Mouse (Mus musculus) gastrocnemius, adult 8-10 months (tissue): ENCODE measurements at regions not wholly inside any gene's neighbourhood (a gene's known extent, or its start where the extent isn't known, plus 50 kb on each side); places are given as distances from the start of the nearest gene placed in this dataset.

ENCODE experiments used
- DNase-seq, 2 experiments: peaks; one replicate each; pipeline ENCODE4 v3.0.0; 2022; ENCODE audit warnings: low spot score in 2 of 2

GRCm38 (mm10) chr16:86544121-86544520, 642.5 kb upstream of the Adamts5 start:
- no peak for DNase-seq

GRCm38 (mm10) chr16:86536479-86536878, 634.9 kb upstream of the Adamts5 start:
- DNase-seq = no peak

- DNase-seq = no peak
Observed at GRCm38 (mm10) chr16:86524135-86524534, 622.5 kb upstream of the Adamts5 start.

GRCm38 (mm10) chr16:86516935-86517334, 615.3 kb upstream of the Adamts5 start:
- no peak for DNase-seq

- DNase-seq = no peak
Observed at GRCm38 (mm10) chr16:86516144-86516543, 614.5 kb upstream of the Adamts5 start.

- no peak for DNase-seq
Observed at GRCm38 (mm10) chr16:86501074-86501952, 599.7 kb upstream of the Adamts5 start.

GRCm38 (mm10) chr16:86475145-86475544, 573.5 kb upstream of the Adamts5 start:
- DNase-seq = no peak

GRCm38 (mm10) chr16:86473059-86473740, 571.6 kb upstream of the Adamts5 start:
- DNase-seq = peak in 1 of 2 experiments; percentile 3

GRCm38 (mm10) chr16:86461073-86461472, 559.4 kb upstream of the Adamts5 start:
- no peak for DNase-seq

GRCm38 (mm10) chr16:86456649-86457048, 555.0 kb upstream of the Adamts5 start:
- no peak for DNase-seq

GRCm38 (mm10) chr16:86454810-86455209, 553.2 kb upstream of the Adamts5 start:
- DNase-seq = no peak

- no peak for DNase-seq
Observed at GRCm38 (mm10) chr16:86454031-86454430, 552.4 kb upstream of the Adamts5 start.

- DNase-seq = no peak
Observed at GRCm38 (mm10) chr16:86448478-86449160, 547.0 kb upstream of the Adamts5 start.

GRCm38 (mm10) chr16:86419458-86419857, 517.8 kb upstream of the Adamts5 start:
- peak; percentile 47 to 56 for DNase-seq

GRCm38 (mm10) chr16:86404309-86404708, 502.7 kb upstream of the Adamts5 start:
- DNase-seq = no peak

GRCm38 (mm10) chr16:86401381-86401780, 499.8 kb upstream of the Adamts5 start:
- DNase-seq = no peak

- no peak for DNase-seq
Observed at GRCm38 (mm10) chr16:86399288-86399687, 497.7 kb upstream of the Adamts5 start.

- DNase-seq = no peak
Observed at GRCm38 (mm10) chr16:86397521-86397920, 495.9 kb upstream of the Adamts5 start.

- no peak for DNase-seq
Observed at GRCm38 (mm10) chr16:86389063-86389723, 487.6 kb upstream of the Adamts5 start.

GRCm38 (mm10) chr16:86388128-86388527, 486.5 kb upstream of the Adamts5 start:
- DNase-seq = no peak

GRCm38 (mm10) chr16:86377991-86378390, 476.4 kb upstream of the Adamts5 start:
- no peak for DNase-seq
